Mouse (Mus musculus) lung, embryonic 15.5 days (tissue): ENCODE data around the gene Mitf. TPM values are rescaled to one million over a fixed set of nuclear protein-coding genes. Genes with fewer than 3 reads are reported as not detected.

Experiments used
- ATAC-seq: fragments of 200-750 bp; cut with Nextera tagmentation; 2 replicates; pipeline ENCODE4 v1.8.0; 2017; ENCODE audit warnings: moderate number of reproducible peaks, borderline replicate concordance; ENCODE audit not compliant: low FRiP score, low TSS enrichment; ENCODE audit errors: extremely low read depth
- H3K27ac ChIP-seq: fragments of 300-500 bp; sonication (generic); 2 replicates; pipeline ENCODE4 v1.5.1; 2015; ENCODE audit warnings: moderate library complexity, mild to moderate bottlenecking, inconsistent platforms
- H3K27me3 ChIP-seq: fragments of 300-500 bp; sonication (generic); 2 replicates; pipeline ENCODE4 v1.6.1; 2015; ENCODE audit warnings: inconsistent platforms
- H3K36me3 ChIP-seq: fragments of 300-500 bp; sonication (generic); 2 replicates; pipeline ENCODE4 v1.6.1; 2015; ENCODE audit warnings: inconsistent platforms
- H3K4me1 ChIP-seq: fragments of 300-500 bp; sonication (generic); 2 replicates; pipeline ENCODE4 v1.6.1; 2015; ENCODE audit warnings: inconsistent platforms
- H3K4me2 ChIP-seq: fragments of 300-500 bp; sonication (generic); 2 replicates; pipeline ENCODE4 v1.6.1; 2015; ENCODE audit warnings: inconsistent platforms, mild to moderate bottlenecking, moderate library complexity
- H3K4me3 ChIP-seq: fragments of 300-500 bp; sonication (generic); 2 replicates; pipeline ENCODE4 v1.5.1; 2015; ENCODE audit warnings: mild to moderate bottlenecking, inconsistent platforms
- H3K9ac ChIP-seq: fragments of 300-500 bp; sonication (generic); 2 replicates; pipeline ENCODE4 v1.6.1; 2015; ENCODE audit warnings: inconsistent platforms
- H3K9me3 ChIP-seq: fragments of 300-500 bp; sonication (generic); 2 replicates; pipeline ENCODE4 v1.6.1; 2016; ENCODE audit warnings: inconsistent platforms
- WGBS: fragments of 180-500 bp; shearing (Covaris S2); methylation state at CpG from one replicate; pipeline ENCODE4 v1.1.7; 2015; 5-methylcytosine and 5-hydroxymethylcytosine counted together
- polyA plus RNA-seq: library from polyadenylated mRNA; unstranded; fragments of >200 nt; fragmentation: Nextera tagmentation; extraction: Ambion mirVana; gene quantifications from 2 replicates; pipeline ENCODE4 v1.2.1, GENCODE M21; 2015

Mitf gene
- polyA plus RNA-seq, 1 experiment from 2014 or later, result 1.9 TPM

DNA sequence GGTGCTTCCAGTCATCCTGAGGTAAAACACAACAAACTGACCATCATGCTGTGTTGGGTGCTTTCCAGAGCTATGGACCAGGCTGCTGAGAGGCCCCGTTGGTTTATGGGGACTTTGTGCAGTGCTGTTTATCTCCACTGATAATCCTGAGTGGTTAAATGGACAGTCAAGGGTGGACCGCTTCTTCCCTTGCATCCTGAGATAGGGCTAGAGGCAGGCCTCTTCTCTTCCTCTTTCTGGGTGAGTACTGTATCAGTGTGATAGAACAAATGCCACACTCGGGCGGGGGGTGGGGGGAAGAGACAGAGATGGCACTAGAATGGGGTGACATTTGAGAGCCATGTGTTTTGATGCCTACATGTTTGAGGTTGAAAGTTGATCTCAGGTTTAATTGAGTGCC is 81.0 kb downstream of the Mitf start:
- no peak for ATAC-seq
- Histone ChIP-seq H3K36me3 (no peaks in the 10 kb centered on the region), H3K4me1 (no peaks in the 10 kb centered on the region), H3K4me3 (no peak overlapping the region), H3K4me2 (no peak overlapping the region), H3K9ac (no peak overlapping the region), H3K27me3 (no peaks in the 10 kb centered on the region), H3K27ac (no peak overlapping the region), H3K9me3 (no peaks in the 10 kb centered on the region)
- 62% methylated on average over 4 of the region's 4 CpGs for WGBS

- Histone ChIP-seq H3K4me2 (no peak overlapping the region), H3K27me3 (no peaks in the 10 kb centered on the region), H3K9ac (no peak overlapping the region), H3K27ac (no peak overlapping the region), H3K4me1 (no peaks in the 10 kb centered on the region), H3K9me3 (no peaks in the 10 kb centered on the region), H3K4me3 (no peak overlapping the region), H3K36me3 (no peaks in the 10 kb centered on the region)
- ATAC-seq, result no peak
- 70% methylated on average over 3 of the region's 3 CpGs for WGBS
Observed at GRCm38 (mm10) chr6:97888596-97888995, 81.7 kb downstream of the Mitf start.

GRCm38 (mm10) chr6:97893546-97893945 is 86.7 kb downstream of the Mitf start:
- no peak overlapping the region for H3K27ac ChIP-seq
- no peak overlapping the region for H3K9ac ChIP-seq
- WGBS, result 61% methylated on average over 5 of the region's 5 CpGs
- no peaks in the 10 kb centered on the region for H3K36me3 ChIP-seq
- H3K4me1 ChIP-seq, result no peaks in the 10 kb centered on the region
- H3K9me3 ChIP-seq, result no peaks in the 10 kb centered on the region
- no peak for ATAC-seq
- H3K27me3 ChIP-seq, result no peaks in the 10 kb centered on the region
- no peak overlapping the region for H3K4me3 ChIP-seq
- H3K4me2 ChIP-seq, result no peak overlapping the region

DNA sequence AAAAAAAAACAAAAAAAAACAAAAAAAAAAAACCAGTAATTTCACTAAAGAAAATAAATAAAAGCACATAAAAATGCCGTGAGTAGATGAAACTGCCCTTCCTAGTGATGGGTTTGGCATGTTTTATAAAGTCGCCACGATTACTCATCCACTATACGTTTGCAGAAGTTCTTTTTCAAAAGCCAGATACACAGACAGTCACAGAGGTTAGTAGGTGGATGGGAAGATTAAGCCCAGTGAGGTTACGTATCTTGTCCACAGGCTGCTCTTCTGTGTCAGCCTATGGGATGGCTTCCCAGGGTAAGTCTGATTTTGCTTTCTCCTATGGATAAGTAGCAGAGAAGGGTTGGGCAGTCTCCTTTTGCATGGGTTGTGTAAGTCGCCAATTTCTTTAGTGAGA is 90.3 kb downstream of the Mitf start:
- 73% methylated on average over 6 of the region's 6 CpGs for WGBS
- Histone ChIP-seq H3K9me3 (no peaks in the 10 kb centered on the region), H3K27me3 (no peaks in the 10 kb centered on the region), H3K36me3 (no peaks in the 10 kb centered on the region), H3K27ac (no peak overlapping the region), H3K4me3 (no peak overlapping the region), H3K4me1 (no peaks in the 10 kb centered on the region), H3K9ac (no peak overlapping the region), H3K4me2 (no peak overlapping the region)
- no peak for ATAC-seq

GRCm38 (mm10) chr6:97898085-97898484 is 91.2 kb downstream of the Mitf start:
- no peaks in the 10 kb centered on the region for H3K27me3 ChIP-seq
- no peak overlapping the region for H3K4me3 ChIP-seq
- 73% methylated on average over 5 of the region's 5 CpGs for WGBS
- no peak overlapping the region for H3K27ac ChIP-seq
- no peak overlapping the region for H3K4me2 ChIP-seq
- no peak overlapping the region for H3K9ac ChIP-seq
- no peaks in the 10 kb centered on the region for H3K4me1 ChIP-seq
- ATAC-seq, result no peak
- no peaks in the 10 kb centered on the region for H3K36me3 ChIP-seq
- no peaks in the 10 kb centered on the region for H3K9me3 ChIP-seq

GRCm38 (mm10) chr6:97901561-97901960 is 94.7 kb downstream of the Mitf start:
- WGBS, result 73% methylated on average over 5 of the region's 5 CpGs
- no peaks in the 10 kb centered on the region for H3K9me3 ChIP-seq
- no peaks in the 10 kb centered on the region for H3K36me3 ChIP-seq
- no peaks in the 10 kb centered on the region for H3K4me1 ChIP-seq
- no peak overlapping the region for H3K4me3 ChIP-seq
- no peaks in the 10 kb centered on the region for H3K27me3 ChIP-seq
- H3K27ac ChIP-seq, result no peak overlapping the region
- no peak overlapping the region for H3K4me2 ChIP-seq
- ATAC-seq, result no peak
- no peak overlapping the region for H3K9ac ChIP-seq

DNA sequence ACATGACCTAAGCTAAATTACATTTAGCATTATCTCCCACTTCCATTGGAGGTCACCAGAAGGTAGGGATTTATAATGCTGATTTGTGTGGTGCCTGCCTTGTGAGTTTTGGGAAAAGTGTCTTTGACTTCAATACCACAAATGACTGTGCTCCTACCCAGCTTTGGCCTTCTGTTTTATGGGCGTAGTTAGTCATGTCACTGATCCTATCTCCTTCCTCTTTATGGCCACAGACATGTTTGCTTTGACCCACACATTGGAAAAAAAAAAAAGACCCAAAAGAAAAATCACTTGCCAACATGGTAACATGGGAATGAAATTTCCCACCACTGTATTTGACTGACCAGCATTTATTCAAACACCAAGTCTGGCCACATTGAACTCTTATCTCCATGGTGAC is 95.4 kb downstream of the Mitf start:
- 93% methylated on average over 1 of the region's 1 CpGs for WGBS

GRCm38 (mm10) chr6:97914768-97915167 is 107.9 kb downstream of the Mitf start:
- WGBS, result 86% methylated on average over 8 of the region's 8 CpGs
- Histone ChIP-seq H3K4me3 (no peak overlapping the region), H3K9me3 (no peaks in the 10 kb centered on the region), H3K4me1 (peaks cover 11% of the 10 kb centered on the region; the same call in 1 of the 2 replicates), H3K27ac (no peak overlapping the region), H3K4me2 (no peak overlapping the region), H3K9ac (no peak overlapping the region), H3K27me3 (no peaks in the 10 kb centered on the region), H3K36me3 (no peaks in the 10 kb centered on the region)
- ATAC-seq, result no peak

More for the DNA sequence above, 95.4 kb downstream of the Mitf start:
- Histone ChIP-seq H3K4me3 (no peak overlapping the region), H3K36me3 (no peaks in the 10 kb centered on the region), H3K27me3 (no peaks in the 10 kb centered on the region), H3K4me1 (no peaks in the 10 kb centered on the region), H3K4me2 (no peak overlapping the region), H3K27ac (no peak overlapping the region), H3K9me3 (no peaks in the 10 kb centered on the region), H3K9ac (no peak overlapping the region)
- no peak for ATAC-seq

DNA sequence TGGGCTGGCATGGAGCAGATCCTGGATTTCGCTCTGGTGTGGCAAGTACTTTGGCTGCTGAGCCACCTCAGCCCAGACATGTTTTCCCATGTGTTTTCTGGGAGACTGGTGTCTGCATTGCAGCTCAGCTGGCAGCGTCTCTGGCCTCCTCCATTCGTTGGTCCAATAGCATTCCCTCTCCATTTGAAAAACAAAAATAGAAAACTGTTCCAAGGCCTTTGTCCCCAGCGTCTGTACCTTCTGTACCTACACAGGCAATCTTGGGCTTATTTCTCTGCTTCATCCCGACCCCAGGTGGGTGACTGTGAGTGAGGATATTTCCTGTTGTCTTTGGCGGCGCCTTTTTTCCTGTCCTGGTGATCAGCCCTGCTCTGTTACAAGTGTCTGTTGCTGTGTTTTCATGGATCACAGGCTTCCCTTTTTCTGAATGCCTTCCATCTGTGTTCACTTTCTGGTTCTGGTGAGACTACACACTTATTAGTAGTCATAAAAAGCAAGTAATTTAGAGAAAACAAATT is 109.6 kb downstream of the Mitf start:
- Histone ChIP-seq H3K9me3 (no peaks in the 10 kb centered on the region), H3K36me3 (no peaks in the 10 kb centered on the region), H3K4me3 (no peak overlapping the region), H3K27ac (no peak overlapping the region), H3K4me2 (no peak overlapping the region), H3K9ac (no peak overlapping the region), H3K4me1 (peaks cover 11% of the 10 kb centered on the region; the same call in 1 of the 2 replicates), H3K27me3 (no peaks in the 10 kb centered on the region)
- no peak for ATAC-seq
- WGBS, result 74% methylated on average over 7 of the region's 7 CpGs

DNA sequence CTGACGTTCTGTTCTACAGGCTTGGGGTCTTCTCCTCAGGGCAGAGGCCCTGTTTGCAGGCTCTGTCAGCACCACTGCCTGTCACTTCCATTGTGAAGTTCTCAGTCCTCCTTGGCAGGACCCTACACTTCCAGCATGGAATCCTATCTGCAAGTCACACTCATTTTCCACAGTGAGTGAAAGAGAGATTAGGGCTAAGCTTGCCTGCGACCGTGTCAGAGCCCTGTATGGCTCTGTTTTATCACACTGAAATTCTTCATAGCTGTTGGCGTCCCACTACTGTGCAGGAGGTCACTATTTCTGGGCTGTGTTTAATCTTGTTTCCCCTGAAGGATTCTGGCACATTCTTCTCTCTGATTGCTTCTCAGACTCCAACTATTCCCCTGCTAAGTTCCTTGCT is 111.2 kb downstream of the Mitf start:
- Histone ChIP-seq H3K9me3 (no peaks in the 10 kb centered on the region), H3K4me2 (no peak overlapping the region), H3K27me3 (no peaks in the 10 kb centered on the region), H3K27ac (no peak overlapping the region), H3K4me3 (no peak overlapping the region), H3K36me3 (no peaks in the 10 kb centered on the region), H3K9ac (no peak overlapping the region), H3K4me1 (peaks cover 11% of the 10 kb centered on the region; the same call in 1 of the 2 replicates)
- ATAC-seq, result no peak
- WGBS, result 29% methylated on average over 4 of the region's 4 CpGs

DNA sequence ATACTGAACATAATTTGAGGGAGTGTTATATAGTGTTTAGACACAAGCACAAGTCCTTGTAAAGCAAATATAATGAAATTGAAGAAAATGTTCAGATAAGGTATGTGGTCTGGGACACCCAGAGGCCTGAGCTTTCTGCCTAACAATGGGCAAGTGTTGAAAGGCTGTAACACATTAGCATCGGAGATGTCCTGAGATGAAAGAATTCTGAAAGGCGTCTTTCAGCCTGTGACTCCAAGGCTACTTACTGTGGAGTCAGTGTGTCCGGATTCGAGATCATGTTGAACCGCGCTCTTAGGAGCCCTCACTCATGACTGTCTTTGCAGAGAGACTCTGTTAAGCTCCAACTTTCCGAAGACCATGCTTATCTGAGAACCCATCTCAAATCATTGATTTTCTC is 111.6 kb downstream of the Mitf start:
- no peak for ATAC-seq
- no peaks in the 10 kb centered on the region for H3K36me3 ChIP-seq
- no peak overlapping the region for H3K9ac ChIP-seq
- H3K27me3 ChIP-seq, result no peaks in the 10 kb centered on the region
- 63% methylated on average over 7 of the region's 7 CpGs for WGBS
- H3K27ac ChIP-seq, result no peak overlapping the region
- H3K9me3 ChIP-seq, result no peaks in the 10 kb centered on the region
- no peak overlapping the region for H3K4me2 ChIP-seq
- peaks cover 11% of the 10 kb centered on the region; the same call in 1 of the 2 replicates for H3K4me1 ChIP-seq
- no peak overlapping the region for H3K4me3 ChIP-seq

GRCm38 (mm10) chr6:97919287-97919686 is 112.4 kb downstream of the Mitf start:
- no peak overlapping the region for H3K9ac ChIP-seq
- H3K4me1 ChIP-seq, result peaks cover 11% of the 10 kb centered on the region; the same call in 1 of the 2 replicates
- no peak overlapping the region; the same call in 1 of the 2 replicates for H3K4me2 ChIP-seq
- no peaks in the 10 kb centered on the region for H3K9me3 ChIP-seq
- H3K36me3 ChIP-seq, result no peaks in the 10 kb centered on the region
- WGBS, result 30% methylated on average over 8 of the region's 8 CpGs
- H3K4me3 ChIP-seq, result no peak overlapping the region
- peak overlapping the region; percentile 41; the same call in 1 of the 2 replicates for H3K27ac ChIP-seq
- peak; percentile 11; the same call in 1 of the 2 replicates for ATAC-seq
- H3K27me3 ChIP-seq, result no peaks in the 10 kb centered on the region

- Histone ChIP-seq H3K9me3 (no peaks in the 10 kb centered on the region), H3K27ac (no peak overlapping the region), H3K4me3 (no peak overlapping the region), H3K4me1 (peaks cover 11% of the 10 kb centered on the region; the same call in 1 of the 2 replicates), H3K36me3 (no peaks in the 10 kb centered on the region), H3K4me2 (no peak overlapping the region), H3K9ac (no peak overlapping the region), H3K27me3 (no peaks in the 10 kb centered on the region)
- ATAC-seq, result no peak
- WGBS, result 71% methylated on average over 6 of the region's 6 CpGs
Observed at GRCm38 (mm10) chr6:97921591-97921990, 114.7 kb downstream of the Mitf start.
